Mouse (Mus musculus) bone marrow macrophage, adult 2 months (primary cell): ENCODE measurements at regions not wholly inside any gene's neighbourhood (a gene's known extent, or its start where the extent isn't known, plus 50 kb on each side); places are given as distances from the start of the nearest gene placed in this dataset.

Experiments
- CTCF ChIP-seq: IDR thresholded peaks from 2 replicates; pipeline ENCODE4 v1.5.1; 2012; ENCODE audit warnings: low read depth, mild to moderate bottlenecking, low read length, moderate library complexity
- POLR2A ChIP-seq: IDR thresholded peaks from 2 replicates; pipeline ENCODE4 v1.6.1; 2012; ENCODE audit warnings: mild to moderate bottlenecking, low read depth, low read length, borderline replicate concordance

- no peak for TF ChIP-seq CTCF
- TF ChIP-seq POLR2A = no peak
These were observed 552.1 kb upstream of the Mgmt start for GRCm38 (mm10) chr7:136342211-136342799.
